Mouse (Mus musculus): ENCODE results near the gene Rnf151. TPM values are rescaled to one million over a fixed set of nuclear protein-coding genes. Genes with fewer than 3 reads are reported as not detected.

The Rnf151 gene
- 1.8 TPM for polyA plus RNA-seq (2012; fragmentation: generic; extraction: Trizol)
- long read RNA-seq, experiment 1, partial matches to known transcripts = 0 of 1 reads
- long read RNA-seq, experiment 1, other reads (novel, unspliced or antisense) = 1 of 1 reads
- long read RNA-seq, experiment 2, partial matches to known transcripts = 0 of 1 reads
- long read RNA-seq, experiment 2, other reads (novel, unspliced or antisense) = 1 of 1 reads

DNA sequence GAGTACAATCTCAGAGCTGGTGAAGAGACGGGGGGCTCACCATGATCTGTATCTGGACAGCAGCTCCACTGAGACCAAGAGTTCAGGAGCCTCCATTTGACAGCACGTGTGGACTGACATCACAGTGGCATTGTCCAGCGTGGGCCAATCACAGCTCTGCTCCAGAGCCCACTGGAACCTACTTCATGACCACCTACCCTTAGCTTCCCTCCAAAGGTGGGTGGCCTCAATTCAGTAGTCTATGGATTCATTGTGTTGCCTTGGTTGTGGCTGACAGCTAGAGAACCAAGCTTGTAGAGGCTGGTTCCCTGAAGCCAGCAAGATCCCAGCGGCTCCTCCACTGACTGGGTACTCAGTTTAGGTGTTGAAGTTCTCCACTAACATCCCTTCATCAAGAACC lies at the start of gene Rnf151, which contains the start of gene Rps2:
TSS of gene Rnf151 (minus strand) at position 121 of the 400 bp plus-strand sequence.
TSS of gene Rps2 (plus strand) at position 174 of the 400 bp plus-strand sequence.
- Histone ChIP-seq H3K36me3 (ENCODE audit: control insufficient read depth, insufficient read depth) (peaks cover 31% of the 10 kb centered on the region), H3K79me2 (ENCODE audit: control insufficient read depth, insufficient read depth) (peaks cover 53% of the 10 kb centered on the region), H3K79me3 (ENCODE audit: low read depth) (peaks cover 19% of the 10 kb centered on the region), H3K27me3 (ENCODE audit: control insufficient read depth, insufficient read depth, insufficient read length) (no peaks in the 10 kb centered on the region), H3K4me3 (ENCODE audit: insufficient read depth, poor library complexity, severe bottlenecking) (peak within 1 kb of the TSS; percentile 68), H3ac (ENCODE audit: control insufficient read depth, insufficient read length, low read depth) (peak within 1 kb of the TSS; percentile 33)
- TF ChIP-seq MYOG (IDR thresholded peaks at IDR 0.05; ENCODE audit: control insufficient read depth, extremely low read depth, insufficient read length) = no peak
- no peak for TF ChIP-seq FOSL1 (IDR thresholded peaks at IDR 0.05; ENCODE audit: insufficient read depth, low read length, poor library complexity, severe bottlenecking)

DNA sequence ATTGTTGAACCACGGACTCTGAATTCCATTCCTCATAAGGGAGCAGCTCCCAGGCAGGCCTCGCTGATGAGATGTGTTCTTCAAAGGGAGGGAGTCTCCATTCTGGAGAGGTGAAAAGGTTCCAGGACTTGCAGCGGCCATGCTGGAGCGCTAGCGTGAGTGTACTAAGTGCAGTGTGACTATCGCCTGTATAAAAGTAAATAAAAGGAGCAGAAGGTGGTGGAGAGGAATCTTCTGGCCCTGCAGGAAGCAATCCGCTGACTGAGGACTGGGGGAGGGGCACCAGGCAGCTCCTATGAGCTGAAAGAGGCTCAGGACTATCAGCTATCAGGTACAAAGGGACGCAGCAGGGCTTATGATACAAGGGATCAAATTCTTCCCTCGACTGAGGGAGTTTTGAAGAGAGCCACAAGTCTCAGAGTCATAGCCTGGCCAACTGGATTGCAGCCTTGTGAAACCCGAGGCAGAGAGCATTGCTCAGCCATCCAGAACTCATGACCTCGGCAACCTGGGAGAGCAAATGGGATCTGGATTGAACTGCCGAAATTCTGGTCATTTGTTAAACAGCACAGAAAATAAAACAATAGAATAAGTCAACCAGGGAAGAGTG lies 48.5 kb upstream of the Rnf151 start:
- no peak overlapping the region for H3K4me3 ChIP-seq (ENCODE audit: insufficient read depth, poor library complexity, severe bottlenecking)
- TF ChIP-seq MYOG (IDR thresholded peaks at IDR 0.05; ENCODE audit: control insufficient read depth, extremely low read depth, insufficient read length) (no peak), USF1 (IDR thresholded peaks at IDR 0.05; ENCODE audit: low read depth) (no peak), CTCF (IDR thresholded peaks at IDR 0.05; ENCODE audit: control insufficient read depth, insufficient read depth, insufficient read length) (no peak), FOSL1 (IDR thresholded peaks at IDR 0.05; ENCODE audit: insufficient read depth, low read length, poor library complexity, severe bottlenecking) (no peak), CEBPB (IDR thresholded peaks at IDR 0.05; ENCODE audit: low read depth) (no peak), MAX (IDR thresholded peaks at IDR 0.05) (no peak), MYOD1 (IDR thresholded peaks at IDR 0.05; ENCODE audit: control insufficient read depth, insufficient read length, low read depth) (no peak)
- peaks cover 56% of the 10 kb centered on the region for H3K27me3 ChIP-seq (ENCODE audit: control insufficient read depth, insufficient read depth, insufficient read length)
- H3K36me3 ChIP-seq (ENCODE audit: control insufficient read depth, insufficient read depth) = no peaks in the 10 kb centered on the region
- H3K79me3 ChIP-seq (ENCODE audit: low read depth) = no peaks in the 10 kb centered on the region
- H3ac ChIP-seq (ENCODE audit: control insufficient read depth, insufficient read length, low read depth) = no peak overlapping the region
- no peaks in the 10 kb centered on the region for H3K79me2 ChIP-seq (ENCODE audit: control insufficient read depth, insufficient read depth)

DNA sequence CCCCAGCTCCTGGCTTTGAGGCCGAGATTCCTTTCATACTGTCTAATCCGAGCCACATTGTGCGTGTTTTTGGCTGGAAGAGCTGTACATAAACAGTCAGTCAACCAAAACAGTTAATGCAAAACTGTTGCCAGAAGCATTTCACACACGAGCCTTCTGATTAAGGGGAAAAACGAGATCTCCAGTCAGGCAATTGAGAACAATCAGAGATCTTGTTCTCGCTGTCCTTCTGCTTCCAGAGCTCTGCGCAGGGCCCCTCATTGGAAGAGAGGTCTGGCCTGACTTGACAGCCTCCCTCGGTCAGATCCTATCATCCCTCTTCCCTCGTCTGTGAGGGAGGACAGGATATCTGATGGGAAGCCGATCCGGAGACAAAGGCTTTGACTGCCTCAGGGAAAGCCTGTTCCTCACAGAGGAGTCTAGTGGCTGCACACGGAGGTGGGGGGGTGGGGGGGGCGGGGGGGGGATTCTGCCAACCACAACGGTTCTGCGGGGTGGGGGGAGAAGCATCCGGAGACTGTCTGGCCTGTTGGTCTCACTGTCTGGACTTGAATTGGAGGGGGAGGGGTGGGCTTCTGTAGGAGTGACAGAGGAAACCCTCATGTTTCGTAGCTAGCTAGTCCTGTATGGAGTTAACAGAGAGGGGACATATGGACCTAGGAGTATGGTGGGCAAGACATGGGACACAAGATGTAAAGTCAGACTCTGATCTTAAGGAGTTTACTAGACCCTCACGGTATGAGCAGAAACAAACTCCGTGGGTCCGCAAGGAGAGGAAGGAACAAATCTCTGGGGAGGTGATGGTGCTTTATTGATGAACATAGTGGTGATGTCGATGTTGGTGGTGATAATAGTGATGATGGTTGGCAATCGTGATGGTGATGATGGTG lies 47.4 kb upstream of the Rnf151 start:
- H3K27me3 ChIP-seq (ENCODE audit: control insufficient read depth, insufficient read depth, insufficient read length) = peaks cover 61% of the 10 kb centered on the region
- H3K79me3 ChIP-seq (ENCODE audit: low read depth) = no peaks in the 10 kb centered on the region
- H3K4me3 ChIP-seq (ENCODE audit: insufficient read depth, poor library complexity, severe bottlenecking) = no peak overlapping the region
- no peak for TF ChIP-seq MYOD1 (IDR thresholded peaks at IDR 0.05; ENCODE audit: control insufficient read depth, insufficient read length, low read depth)
- H3ac ChIP-seq (ENCODE audit: control insufficient read depth, insufficient read length, low read depth) = no peak overlapping the region
- no peaks in the 10 kb centered on the region for H3K79me2 ChIP-seq (ENCODE audit: control insufficient read depth, insufficient read depth)
- no peaks in the 10 kb centered on the region for H3K36me3 ChIP-seq (ENCODE audit: control insufficient read depth, insufficient read depth)

DNA sequence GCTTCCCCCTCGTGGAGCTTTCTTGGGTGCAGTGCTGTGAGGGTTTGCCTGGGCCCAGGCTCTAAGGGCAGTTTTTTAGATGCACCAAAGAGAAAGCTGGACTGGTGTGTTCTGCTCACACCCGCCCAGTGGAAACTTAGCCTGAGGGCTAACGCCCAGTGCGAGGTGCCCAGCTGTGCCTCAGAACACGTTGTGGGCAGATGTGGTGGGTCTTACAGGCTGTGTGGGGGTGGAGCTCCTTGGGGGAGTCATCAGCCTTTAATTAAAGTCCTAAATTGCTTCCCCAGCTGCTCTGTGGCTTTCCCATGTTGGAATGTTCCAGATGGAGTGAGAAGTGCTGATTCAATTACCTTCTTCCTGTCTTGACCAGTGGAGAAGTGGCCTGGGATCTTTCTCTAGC lies 43.3 kb upstream of the Rnf151 start:
- H3ac ChIP-seq (ENCODE audit: control insufficient read depth, insufficient read length, low read depth) = no peak overlapping the region
- H3K27me3 ChIP-seq (ENCODE audit: control insufficient read depth, insufficient read depth, insufficient read length) = peaks cover 64% of the 10 kb centered on the region
- H3K79me3 ChIP-seq (ENCODE audit: low read depth) = no peaks in the 10 kb centered on the region
- TF ChIP-seq MYOG (IDR thresholded peaks at IDR 0.05; ENCODE audit: control insufficient read depth, extremely low read depth, insufficient read length) = no peak
- TF ChIP-seq USF1 (IDR thresholded peaks at IDR 0.05; ENCODE audit: low read depth) = no peak
- TF ChIP-seq CEBPB (IDR thresholded peaks at IDR 0.05; ENCODE audit: low read depth) = no peak
- no peak for TF ChIP-seq MYOD1 (IDR thresholded peaks at IDR 0.05; ENCODE audit: control insufficient read depth, insufficient read length, low read depth)
- no peak for TF ChIP-seq CTCF (IDR thresholded peaks at IDR 0.05; ENCODE audit: control insufficient read depth, insufficient read depth, insufficient read length)
- no peak for TF ChIP-seq MAX (IDR thresholded peaks at IDR 0.05)
- no peak for TF ChIP-seq FOSL1 (IDR thresholded peaks at IDR 0.05; ENCODE audit: insufficient read depth, low read length, poor library complexity, severe bottlenecking)
- no peaks in the 10 kb centered on the region for H3K79me2 ChIP-seq (ENCODE audit: control insufficient read depth, insufficient read depth)
- no peaks in the 10 kb centered on the region for H3K36me3 ChIP-seq (ENCODE audit: control insufficient read depth, insufficient read depth)
- H3K4me3 ChIP-seq (ENCODE audit: insufficient read depth, poor library complexity, severe bottlenecking) = no peak overlapping the region

DNA sequence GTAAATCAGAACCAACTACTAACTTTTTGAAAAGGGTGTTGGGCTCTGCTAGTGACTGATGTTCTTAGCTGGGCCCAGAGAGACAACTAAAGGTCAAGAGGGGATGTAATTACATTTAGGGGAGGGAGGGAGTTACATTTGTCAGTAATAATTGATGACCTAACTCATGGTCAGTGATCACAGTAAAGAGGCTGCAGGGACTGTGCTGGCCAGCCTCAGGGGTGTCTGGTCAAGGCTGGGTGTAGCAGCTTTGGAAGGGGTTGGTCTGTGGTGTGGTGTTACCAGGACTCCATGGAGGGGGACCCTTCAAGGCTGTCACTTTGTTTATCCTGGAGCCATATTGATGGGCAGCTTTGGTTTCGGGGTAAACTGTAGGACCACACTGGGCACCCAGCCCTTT lies 39.5 kb upstream of the Rnf151 start:
- TF ChIP-seq CEBPB (IDR thresholded peaks at IDR 0.05; ENCODE audit: low read depth) (no peak), CTCF (IDR thresholded peaks at IDR 0.05; ENCODE audit: control insufficient read depth, insufficient read depth, insufficient read length) (no peak), MAX (IDR thresholded peaks at IDR 0.05) (no peak), FOSL1 (IDR thresholded peaks at IDR 0.05; ENCODE audit: insufficient read depth, low read length, poor library complexity, severe bottlenecking) (no peak), MYOG (IDR thresholded peaks at IDR 0.05; ENCODE audit: control insufficient read depth, extremely low read depth, insufficient read length) (no peak), USF1 (IDR thresholded peaks at IDR 0.05; ENCODE audit: low read depth) (no peak), MYOD1 (IDR thresholded peaks at IDR 0.05; ENCODE audit: control insufficient read depth, insufficient read length, low read depth) (no peak)
- H3K36me3 ChIP-seq (ENCODE audit: control insufficient read depth, insufficient read depth) = no peaks in the 10 kb centered on the region
- no peak overlapping the region for H3K4me3 ChIP-seq (ENCODE audit: insufficient read depth, poor library complexity, severe bottlenecking)
- H3K27me3 ChIP-seq (ENCODE audit: control insufficient read depth, insufficient read depth, insufficient read length) = peaks cover 76% of the 10 kb centered on the region
- H3K79me3 ChIP-seq (ENCODE audit: low read depth) = no peaks in the 10 kb centered on the region
- H3ac ChIP-seq (ENCODE audit: control insufficient read depth, insufficient read length, low read depth) = no peak overlapping the region
- no peaks in the 10 kb centered on the region for H3K79me2 ChIP-seq (ENCODE audit: control insufficient read depth, insufficient read depth)
